Mouse (Mus musculus) neural tube, embryonic 14.5 days (tissue): ENCODE data around the gene Scand1. TPM values are rescaled to one million over a fixed set of nuclear protein-coding genes. Genes with fewer than 3 reads are reported as not detected.
A peak's percentile ranks its signal among the peaks of the same experiment; 100 is the strongest.

Experiments used
- ATAC-seq: fragments of 200-750 bp; cut with Nextera tagmentation; 2 replicates; pipeline ENCODE4 v1.8.0; 2017; ENCODE audit warnings: low read depth, mild to moderate bottlenecking, moderate TSS enrichment, moderate library complexity
- H3K27ac ChIP-seq: fragments of 300-500 bp; sonication (generic); 2 replicates; pipeline ENCODE4 v1.5.1; 2014; ENCODE audit warnings: low read depth, mild to moderate bottlenecking, control low read depth, low read length, moderate library complexity, mixed read lengths
- H3K27me3 ChIP-seq: fragments of 300-500 bp; sonication (generic); 2 replicates; pipeline ENCODE4 v1.6.1; 2014; ENCODE audit warnings: low read length; ENCODE audit not compliant: control insufficient read depth, insufficient read depth
- H3K36me3 ChIP-seq: fragments of 300-500 bp; sonication (generic); 2 replicates; pipeline ENCODE4 v1.6.1; 2014; ENCODE audit warnings: low read length, mixed read lengths; ENCODE audit not compliant: control insufficient read depth, insufficient read depth
- H3K4me1 ChIP-seq: fragments of 300-500 bp; sonication (generic); 2 replicates; pipeline ENCODE4 v1.6.1; 2014; ENCODE audit warnings: low read length; ENCODE audit not compliant: control insufficient read depth, insufficient read depth
- H3K4me2 ChIP-seq: fragments of 300-500 bp; sonication (generic); 2 replicates; pipeline ENCODE4 v1.6.1; 2014; ENCODE audit warnings: mild to moderate bottlenecking, low read depth, low read length, control low read depth
- H3K4me3 ChIP-seq: fragments of 300-500 bp; sonication (generic); 2 replicates; pipeline ENCODE4 v1.5.1; 2014; ENCODE audit warnings: low read depth, low read length, control low read depth, mixed read lengths
- H3K9ac ChIP-seq: fragments of 300-500 bp; sonication (generic); replicated peaks from 2 replicates; pipeline ENCODE4 v1.6.1; 2014; ENCODE audit warnings: low read depth, mild to moderate bottlenecking, control low read depth, low read length, mixed read lengths
- H3K9me3 ChIP-seq: fragments of 300-500 bp; sonication (generic); 2 replicates; pipeline ENCODE4 v1.6.1; 2016; ENCODE audit warnings: low read length; ENCODE audit not compliant: control insufficient read depth
- WGBS: fragments of 180-500 bp; shearing (Covaris S2); extraction: QIAGEN DNeasy Blood & Tissue Kit; methylation state at CpG from one replicate; pipeline ENCODE4 v1.1.7; 2014; 5-methylcytosine and 5-hydroxymethylcytosine counted together
- polyA plus RNA-seq: library from polyadenylated mRNA; unstranded; fragments of >200 nt; fragmentation: Nextera tagmentation; extraction: Ambion mirVana; gene quantifications from 2 replicates; pipeline ENCODE4 v1.2.1, GENCODE M21; 2014

Gene Scand1
- polyA plus RNA-seq, 1 experiment from 2014 or later = 98.0 TPM

DNA sequence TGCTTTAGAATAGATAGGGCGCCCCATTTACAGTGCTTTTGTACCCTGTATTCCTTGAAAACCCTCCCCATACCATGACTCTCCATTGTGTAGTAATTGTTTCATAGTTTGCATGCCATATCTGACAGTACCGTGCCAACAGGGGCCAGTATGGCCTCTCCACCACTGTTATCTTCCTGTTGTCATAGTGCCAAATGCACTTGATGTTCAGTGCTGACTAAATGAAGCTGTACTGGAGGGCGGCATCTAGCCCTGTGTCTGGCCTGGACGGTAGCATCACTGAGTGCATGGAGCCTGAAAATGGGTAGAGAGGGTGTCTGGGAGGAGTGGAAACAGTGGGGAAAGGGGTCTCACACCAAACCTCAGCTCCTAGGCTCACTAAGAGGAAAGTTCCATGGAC lies 27.6 kb upstream of the Scand1 start:
- no peak for ATAC-seq
- H3K9me3 ChIP-seq = no peaks in the 10 kb centered on the region
- no peak overlapping the region for H3K4me3 ChIP-seq
- no peaks in the 10 kb centered on the region for H3K4me1 ChIP-seq
- no peak overlapping the region for H3K9ac ChIP-seq
- H3K4me2 ChIP-seq = no peak overlapping the region
- no peak overlapping the region for H3K27ac ChIP-seq
- H3K36me3 ChIP-seq = no peaks in the 10 kb centered on the region
- H3K27me3 ChIP-seq = no peaks in the 10 kb centered on the region
- 92% methylated on average over 4 of the region's 4 CpGs for WGBS

- Histone ChIP-seq H3K9me3 (no peaks in the 10 kb centered on the region), H3K9ac (no peak overlapping the region), H3K36me3 (no peaks in the 10 kb centered on the region), H3K4me2 (no peak overlapping the region), H3K27ac (no peak overlapping the region), H3K4me1 (no peaks in the 10 kb centered on the region), H3K27me3 (no peaks in the 10 kb centered on the region), H3K4me3 (no peak overlapping the region)
- no peak for ATAC-seq
- 73% methylated on average over 7 of the region's 7 CpGs for WGBS
Measured at GRCm38 (mm10) chr2:156331446-156331965, 19.0 kb upstream of the Scand1 start.

- H3K27me3 ChIP-seq = no peaks in the 10 kb centered on the region
- 82% methylated on average over 1 of the region's 1 CpGs for WGBS
- H3K4me3 ChIP-seq = no peak overlapping the region
- no peak overlapping the region for H3K27ac ChIP-seq
- no peak for ATAC-seq
- no peaks in the 10 kb centered on the region for H3K9me3 ChIP-seq
- no peaks in the 10 kb centered on the region for H3K4me1 ChIP-seq
- no peak overlapping the region for H3K4me2 ChIP-seq
- no peaks in the 10 kb centered on the region for H3K36me3 ChIP-seq
- no peak overlapping the region for H3K9ac ChIP-seq
Measured at GRCm38 (mm10) chr2:156330681-156331080, 18.2 kb upstream of the Scand1 start.

DNA sequence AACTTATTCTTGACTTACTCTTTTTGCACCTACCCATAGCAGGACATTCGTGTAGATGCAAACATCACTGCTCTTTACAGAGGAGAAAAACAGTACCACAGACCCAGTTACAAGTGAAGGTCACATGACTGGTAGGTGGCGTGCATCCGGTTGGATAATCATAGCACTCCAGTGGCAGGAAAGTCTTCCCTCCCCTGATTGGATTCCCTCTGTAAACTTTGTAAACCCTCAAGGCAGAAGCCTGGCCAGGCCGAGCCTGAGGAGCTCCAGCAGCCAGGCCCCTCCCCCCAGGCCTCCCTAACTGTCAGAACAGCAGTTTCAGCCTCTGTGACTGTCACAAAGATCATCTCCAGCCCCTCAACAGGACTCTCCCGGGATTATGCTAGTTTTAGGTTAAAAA lies 12.2 kb upstream of the Scand1 start:
- Histone ChIP-seq H3K4me2 (no peak overlapping the region), H3K4me1 (no peaks in the 10 kb centered on the region), H3K4me3 (no peak overlapping the region), H3K27ac (no peak overlapping the region), H3K27me3 (no peaks in the 10 kb centered on the region), H3K36me3 (no peaks in the 10 kb centered on the region), H3K9me3 (no peaks in the 10 kb centered on the region), H3K9ac (no peak overlapping the region)
- ATAC-seq = no peak
- WGBS = 64% methylated on average over 5 of the region's 5 CpGs

DNA sequence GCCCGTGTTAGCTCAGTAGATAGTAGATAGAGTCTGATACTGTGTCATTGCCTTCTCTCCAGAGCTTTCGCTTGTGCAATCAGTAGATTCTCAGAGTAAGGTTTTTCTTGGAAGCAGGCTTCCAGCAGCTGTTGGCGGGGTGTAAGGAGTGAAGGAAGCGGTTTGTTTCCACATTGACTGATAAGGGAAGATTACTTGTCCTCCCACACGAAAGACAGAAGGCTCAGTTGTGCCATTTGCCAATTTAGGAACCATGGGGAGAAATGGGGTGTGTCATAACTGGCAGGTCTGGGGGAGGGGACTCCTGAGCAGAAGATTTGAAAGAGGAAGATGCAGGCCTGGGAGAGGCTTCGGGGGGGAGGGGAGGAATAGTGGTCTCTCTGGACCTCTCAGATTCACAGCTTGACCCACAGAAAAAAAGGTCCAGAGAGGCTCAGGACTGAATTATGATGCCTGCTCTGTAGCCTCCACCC lies 11.6 kb upstream of the Scand1 start:
- no peak for ATAC-seq
- Histone ChIP-seq H3K9ac (no peak overlapping the region), H3K27me3 (no peaks in the 10 kb centered on the region), H3K36me3 (no peaks in the 10 kb centered on the region), H3K4me3 (no peak overlapping the region), H3K27ac (no peak overlapping the region), H3K4me2 (no peak overlapping the region), H3K9me3 (no peaks in the 10 kb centered on the region), H3K4me1 (no peaks in the 10 kb centered on the region)
- WGBS = 75% methylated on average over 6 of the region's 6 CpGs

GRCm38 (mm10) chr2:156321538-156321937 lies 9.0 kb upstream of the Scand1 start:
- H3K4me2 ChIP-seq = no peak overlapping the region

GRCm38 (mm10) chr2:156318491-156318890 lies 6.0 kb upstream of the Scand1 start:
- Histone ChIP-seq H3K4me3 (no peak overlapping the region), H3K4me2 (no peak overlapping the region), H3K27ac (no peak overlapping the region), H3K27me3 (no peaks in the 10 kb centered on the region), H3K4me1 (no peaks in the 10 kb centered on the region), H3K9ac (no peak overlapping the region), H3K36me3 (no peaks in the 10 kb centered on the region), H3K9me3 (no peaks in the 10 kb centered on the region)
- no peak for ATAC-seq

More at GRCm38 (mm10) chr2:156321538-156321937, 9.0 kb upstream of the Scand1 start:
- H3K27ac ChIP-seq = no peak overlapping the region
- H3K4me1 ChIP-seq = no peaks in the 10 kb centered on the region
- no peaks in the 10 kb centered on the region for H3K9me3 ChIP-seq
- WGBS = 88% methylated on average over 6 of the region's 6 CpGs
- ATAC-seq = no peak
- H3K36me3 ChIP-seq = no peaks in the 10 kb centered on the region
- H3K9ac ChIP-seq = no peak overlapping the region
- H3K4me3 ChIP-seq = no peak overlapping the region
- no peaks in the 10 kb centered on the region for H3K27me3 ChIP-seq

- Histone ChIP-seq H3K27ac (no peak overlapping the region), H3K4me2 (no peak overlapping the region), H3K27me3 (no peaks in the 10 kb centered on the region), H3K9ac (no peak overlapping the region), H3K4me1 (0 out of 2 replicates have a peak, but pooled peaks cover 2% of the 10 kb centered on the region), H3K4me3 (no peak overlapping the region), H3K9me3 (no peaks in the 10 kb centered on the region), H3K36me3 (no peaks in the 10 kb centered on the region)
- 93% methylated on average over 6 of the region's 6 CpGs for WGBS
- no peak for ATAC-seq
Measured at GRCm38 (mm10) chr2:156314811-156315210, 2.3 kb upstream of the Scand1 start.

DNA sequence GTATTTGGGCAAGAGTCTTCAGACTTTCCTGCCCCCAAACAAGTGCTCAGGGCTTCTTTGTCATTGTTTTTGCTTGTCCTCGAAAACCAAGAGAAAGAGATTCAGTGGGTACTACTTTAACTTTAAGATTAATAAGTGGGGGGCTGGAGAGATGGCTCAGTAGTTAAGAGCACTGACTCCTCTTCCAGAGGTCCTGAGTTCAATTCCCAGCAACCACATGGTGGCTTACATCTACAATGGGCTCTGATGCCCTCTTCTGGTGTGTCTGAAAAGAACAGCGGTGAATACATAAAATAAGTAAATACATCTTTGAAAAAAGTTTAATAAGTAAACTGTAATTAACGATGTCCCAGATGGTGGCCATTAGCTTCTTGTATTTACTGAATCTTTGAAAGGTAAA lies 649 bp upstream of the Scand1 start:
- H3K36me3 ChIP-seq = no peaks in the 10 kb centered on the region
- H3K4me2 ChIP-seq = peak overlapping the region; percentile 91
- no peaks in the 10 kb centered on the region for H3K27me3 ChIP-seq
- 0 out of 2 replicates have a peak, but pooled peaks cover 2% of the 10 kb centered on the region for H3K4me1 ChIP-seq
- 57% methylated on average over 3 of the region's 3 CpGs for WGBS
- peak overlapping the region; percentile 96 for H3K4me3 ChIP-seq
- no peaks in the 10 kb centered on the region for H3K9me3 ChIP-seq
- no peak for ATAC-seq
- H3K27ac ChIP-seq = no peak overlapping the region
- no peak overlapping the region; the same call in 1 of the 2 replicates for H3K9ac ChIP-seq
